Mouse (Mus musculus): ENCODE results near the gene Sox30.

The Sox30 gene

DNA sequence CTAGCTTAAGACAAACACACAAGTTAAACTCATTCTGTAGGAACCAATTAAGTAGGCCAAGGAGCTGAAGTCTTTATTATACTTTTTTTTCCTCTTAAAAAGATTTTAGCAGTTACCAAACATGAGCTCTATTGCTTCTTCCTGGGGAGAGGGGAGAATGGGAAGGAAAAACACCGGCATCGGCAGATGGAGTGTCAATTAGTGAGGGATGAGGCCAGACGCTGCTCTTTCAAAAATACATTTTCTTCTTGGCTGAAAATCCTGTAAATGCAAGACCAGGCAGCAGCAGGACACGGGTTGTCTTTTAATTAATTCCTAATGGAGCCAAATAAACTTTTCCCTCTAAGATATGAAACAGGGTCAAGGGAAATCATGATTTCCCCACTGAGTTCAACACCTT is 33.3 kb upstream of the Sox30 start:
- no peaks in the 10 kb centered on the region for H3K27me3 ChIP-seq (ENCODE audit: insufficient read depth, low read length)
- no peaks in the 10 kb centered on the region for H3K9me3 ChIP-seq (ENCODE audit: low read length)
- no peak overlapping the region for H3K4me3 ChIP-seq (replicated peaks; ENCODE audit: low read length)
- H3K36me3 ChIP-seq (ENCODE audit: insufficient read depth, low read length) = peaks cover 50% of the 10 kb centered on the region
- TF ChIP-seq CTCF (conservative IDR thresholded peaks at IDR 0.05; ENCODE audit: low read length) = no peak
- no peak for TF ChIP-seq NANOG (IDR thresholded peaks at IDR 0.05; ENCODE audit: borderline replicate concordance, low read length)
- no peak for TF ChIP-seq POU5F1 (IDR thresholded peaks at IDR 0.05; ENCODE audit: borderline replicate concordance, low read length)
- H3K4me1 ChIP-seq (replicated peaks; ENCODE audit: low read depth, low read length) = peaks cover 26% of the 10 kb centered on the region

GRCm38 (mm10) chr11:45947491-45947890 is 32.6 kb upstream of the Sox30 start:
- TF ChIP-seq POU5F1 (IDR thresholded peaks at IDR 0.05; ENCODE audit: borderline replicate concordance, low read length) (no peak), NANOG (IDR thresholded peaks at IDR 0.05; ENCODE audit: borderline replicate concordance, low read length) (no peak), CTCF (conservative IDR thresholded peaks at IDR 0.05; ENCODE audit: low read length) (no peak)
- Histone ChIP-seq H3K4me3 (replicated peaks; ENCODE audit: low read length) (no peak overlapping the region), H3K27me3 (ENCODE audit: insufficient read depth, low read length) (no peaks in the 10 kb centered on the region), H3K9me3 (ENCODE audit: low read length) (no peaks in the 10 kb centered on the region), H3K4me1 (replicated peaks; ENCODE audit: low read depth, low read length) (peaks cover 19% of the 10 kb centered on the region), H3K36me3 (ENCODE audit: insufficient read depth, low read length) (peaks cover 56% of the 10 kb centered on the region)

- Histone ChIP-seq H3K36me3 (ENCODE audit: insufficient read depth, low read length) (peaks cover 37% of the 10 kb centered on the region), H3K4me1 (replicated peaks; ENCODE audit: low read depth, low read length) (peaks cover 17% of the 10 kb centered on the region), H3K27me3 (ENCODE audit: insufficient read depth, low read length) (no peaks in the 10 kb centered on the region), H3K4me3 (replicated peaks; ENCODE audit: low read length) (peak within 1 kb of the TSS; percentile 92), H3K9me3 (ENCODE audit: low read length) (peaks cover 2% of the 10 kb centered on the region; the same call in 1 of the 2 replicates)
- TF ChIP-seq POU5F1 (IDR thresholded peaks at IDR 0.05; ENCODE audit: borderline replicate concordance, low read length) (no peak), NANOG (IDR thresholded peaks at IDR 0.05; ENCODE audit: borderline replicate concordance, low read length) (no peak), CTCF (conservative IDR thresholded peaks at IDR 0.05; ENCODE audit: low read length) (no peak)
These were observed 24.9 kb upstream of the Sox30 start, which contains the start of gene Thg1l for GRCm38 (mm10) chr11:45955127-45955627. Gene Thg1l, minus strand, starts transcription at chr11:45955494.

GRCm38 (mm10) chr11:45959598-45959997 is 20.5 kb upstream of the Sox30 start:
- Histone ChIP-seq H3K4me3 (replicated peaks; ENCODE audit: low read length) (no peak overlapping the region), H3K36me3 (ENCODE audit: insufficient read depth, low read length) (no peaks in the 10 kb centered on the region), H3K9me3 (ENCODE audit: low read length) (peaks cover 33% of the 10 kb centered on the region), H3K27me3 (ENCODE audit: insufficient read depth, low read length) (no peaks in the 10 kb centered on the region), H3K4me1 (replicated peaks; ENCODE audit: low read depth, low read length) (peaks cover 6% of the 10 kb centered on the region)
- TF ChIP-seq POU5F1 (IDR thresholded peaks at IDR 0.05; ENCODE audit: borderline replicate concordance, low read length) (no peak), NANOG (IDR thresholded peaks at IDR 0.05; ENCODE audit: borderline replicate concordance, low read length) (no peak), CTCF (conservative IDR thresholded peaks at IDR 0.05; ENCODE audit: low read length) (peak; percentile 12; the same call in 1 of the 2 replicates)

GRCm38 (mm10) chr11:45960003-45960402 is 20.1 kb upstream of the Sox30 start:
- no peaks in the 10 kb centered on the region for H3K27me3 ChIP-seq (ENCODE audit: insufficient read depth, low read length)
- no peaks in the 10 kb centered on the region for H3K36me3 ChIP-seq (ENCODE audit: insufficient read depth, low read length)
- peaks cover 3% of the 10 kb centered on the region; the same call in 1 of the 2 replicates for H3K4me1 ChIP-seq (replicated peaks; ENCODE audit: low read depth, low read length)
- H3K4me3 ChIP-seq (replicated peaks; ENCODE audit: low read length) = no peak overlapping the region
- peaks cover 36% of the 10 kb centered on the region for H3K9me3 ChIP-seq (ENCODE audit: low read length)
- TF ChIP-seq NANOG (IDR thresholded peaks at IDR 0.05; ENCODE audit: borderline replicate concordance, low read length) = no peak
- TF ChIP-seq CTCF (conservative IDR thresholded peaks at IDR 0.05; ENCODE audit: low read length) = no peak
- no peak for TF ChIP-seq POU5F1 (IDR thresholded peaks at IDR 0.05; ENCODE audit: borderline replicate concordance, low read length)

DNA sequence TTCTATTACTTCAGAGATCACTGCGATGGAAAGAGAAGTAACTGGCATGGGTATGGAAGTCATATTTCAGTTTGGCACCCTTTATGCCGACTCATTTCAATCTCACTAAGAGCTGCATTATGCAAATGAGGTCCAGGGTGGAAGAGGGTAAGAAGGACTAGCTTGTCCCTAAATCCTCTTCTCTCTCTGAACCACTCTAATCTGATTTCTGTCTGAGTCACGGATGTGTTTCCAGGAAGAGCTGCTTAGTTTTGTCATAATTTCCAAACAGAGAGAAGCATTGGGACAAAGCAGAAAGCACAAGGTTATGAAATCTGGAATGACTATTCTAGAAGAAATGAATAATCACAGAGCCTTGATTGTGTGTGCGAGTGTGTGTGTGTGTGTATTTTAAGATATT is 13.2 kb upstream of the Sox30 start:
- H3K36me3 ChIP-seq (ENCODE audit: insufficient read depth, low read length) = no peaks in the 10 kb centered on the region
- no peak overlapping the region for H3K4me3 ChIP-seq (replicated peaks; ENCODE audit: low read length)
- peaks cover 54% of the 10 kb centered on the region for H3K9me3 ChIP-seq (ENCODE audit: low read length)
- H3K4me1 ChIP-seq (replicated peaks; ENCODE audit: low read depth, low read length) = peaks cover 6% of the 10 kb centered on the region
- no peaks in the 10 kb centered on the region for H3K27me3 ChIP-seq (ENCODE audit: insufficient read depth, low read length)
- TF ChIP-seq NANOG (IDR thresholded peaks at IDR 0.05; ENCODE audit: borderline replicate concordance, low read length) = no peak
- no peak for TF ChIP-seq CTCF (conservative IDR thresholded peaks at IDR 0.05; ENCODE audit: low read length)
- TF ChIP-seq POU5F1 (IDR thresholded peaks at IDR 0.05; ENCODE audit: borderline replicate concordance, low read length) = no peak

- TF ChIP-seq POU5F1 (IDR thresholded peaks at IDR 0.05; ENCODE audit: borderline replicate concordance, low read length) = no peak
- Histone ChIP-seq H3K36me3 (ENCODE audit: insufficient read depth, low read length) (no peaks in the 10 kb centered on the region), H3K4me3 (replicated peaks; ENCODE audit: low read length) (no peak overlapping the region), H3K27me3 (ENCODE audit: insufficient read depth, low read length) (peaks cover 5% of the 10 kb centered on the region), H3K9me3 (ENCODE audit: low read length) (peaks cover 47% of the 10 kb centered on the region), H3K4me1 (replicated peaks; ENCODE audit: low read depth, low read length) (peaks cover 6% of the 10 kb centered on the region)
These were observed 11.6 kb upstream of the Sox30 start for GRCm38 (mm10) chr11:45968466-45968865.

DNA sequence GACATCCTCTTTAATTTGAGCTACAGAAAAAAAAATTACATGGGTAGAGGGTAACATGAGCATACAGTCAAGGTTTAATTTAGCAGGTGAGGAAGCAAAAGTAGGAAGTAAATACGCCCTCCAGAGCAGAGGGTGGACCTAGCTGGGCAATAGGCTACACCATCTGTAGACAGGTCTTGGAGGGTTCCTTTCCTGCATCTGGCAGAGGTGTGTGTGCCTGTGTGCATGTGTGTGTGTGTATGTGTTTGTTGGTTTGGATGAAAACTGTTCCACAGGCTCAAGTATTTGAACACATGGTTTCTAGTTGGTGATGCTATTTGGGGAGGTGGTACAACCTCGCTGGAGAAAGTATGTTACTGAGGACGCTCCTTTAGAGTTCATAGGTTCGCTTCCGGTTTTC is 6.5 kb upstream of the Sox30 start:
- H3K36me3 ChIP-seq (ENCODE audit: insufficient read depth, low read length) = no peaks in the 10 kb centered on the region
- peaks cover 9% of the 10 kb centered on the region for H3K9me3 ChIP-seq (ENCODE audit: low read length)
- H3K27me3 ChIP-seq (ENCODE audit: insufficient read depth, low read length) = peaks cover 17% of the 10 kb centered on the region
- H3K4me1 ChIP-seq (replicated peaks; ENCODE audit: low read depth, low read length) = peaks cover 18% of the 10 kb centered on the region
- no peak overlapping the region for H3K4me3 ChIP-seq (replicated peaks; ENCODE audit: low read length)
- TF ChIP-seq CTCF (conservative IDR thresholded peaks at IDR 0.05; ENCODE audit: low read length) (no peak), POU5F1 (IDR thresholded peaks at IDR 0.05; ENCODE audit: borderline replicate concordance, low read length) (no peak), NANOG (IDR thresholded peaks at IDR 0.05; ENCODE audit: borderline replicate concordance, low read length) (no peak)

DNA sequence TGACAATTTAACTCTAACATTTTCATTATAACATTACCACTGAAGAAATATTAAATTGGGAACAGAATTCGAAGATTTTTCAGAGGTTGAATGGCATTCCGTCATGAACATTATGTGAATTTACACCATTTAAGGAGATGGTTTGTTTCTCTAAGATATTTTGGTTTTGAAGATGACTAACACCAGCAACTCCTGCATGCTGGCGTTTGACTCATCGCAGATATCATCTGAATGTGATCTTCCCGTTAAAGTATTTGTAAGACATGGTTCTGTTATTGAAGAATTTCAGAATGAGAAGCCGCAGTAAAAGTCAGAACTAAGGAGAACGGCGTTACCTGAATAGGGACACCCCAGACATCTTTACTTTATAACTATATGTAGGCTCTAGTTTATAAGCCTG is 5.6 kb upstream of the Sox30 start:
- H3K36me3 ChIP-seq (ENCODE audit: insufficient read depth, low read length) = no peaks in the 10 kb centered on the region
- peaks cover 2% of the 10 kb centered on the region; the same call in 1 of the 2 replicates for H3K9me3 ChIP-seq (ENCODE audit: low read length)
- no peak for TF ChIP-seq NANOG (IDR thresholded peaks at IDR 0.05; ENCODE audit: borderline replicate concordance, low read length)
- TF ChIP-seq CTCF (conservative IDR thresholded peaks at IDR 0.05; ENCODE audit: low read length) = no peak
- TF ChIP-seq POU5F1 (IDR thresholded peaks at IDR 0.05; ENCODE audit: borderline replicate concordance, low read length) = no peak
- H3K27me3 ChIP-seq (ENCODE audit: insufficient read depth, low read length) = peaks cover 22% of the 10 kb centered on the region
- no peak overlapping the region for H3K4me3 ChIP-seq (replicated peaks; ENCODE audit: low read length)
- peaks cover 21% of the 10 kb centered on the region for H3K4me1 ChIP-seq (replicated peaks; ENCODE audit: low read depth, low read length)

Measured in E14TG2a.4 (cell line).